Mouse (Mus musculus) ES-E14 (cell line): ENCODE measurements around the gene Fbxw5.

Experiments
- CHD2 ChIP-seq: IDR thresholded peaks from 2 replicates; pipeline ENCODE4 v1.6.1; 2014; ENCODE audit warnings: mild to moderate bottlenecking, low read depth, low read length, inconsistent platforms
- HCFC1 ChIP-seq: IDR thresholded peaks from 2 replicates; pipeline ENCODE4 v1.6.1; 2012; ENCODE audit warnings: low read length, inconsistent platforms, borderline replicate concordance; ENCODE audit not compliant: insufficient read depth
- ZC3H11A ChIP-seq: IDR thresholded peaks from 2 replicates; pipeline ENCODE4 v1.6.1; 2012; ENCODE audit warnings: low read depth, mild to moderate bottlenecking, inconsistent platforms, low read length, borderline replicate concordance
- ZNF384 ChIP-seq: IDR thresholded peaks from 2 replicates; pipeline ENCODE4 v1.6.1; 2012; ENCODE audit warnings: low read depth, low read length, inconsistent platforms

DNA sequence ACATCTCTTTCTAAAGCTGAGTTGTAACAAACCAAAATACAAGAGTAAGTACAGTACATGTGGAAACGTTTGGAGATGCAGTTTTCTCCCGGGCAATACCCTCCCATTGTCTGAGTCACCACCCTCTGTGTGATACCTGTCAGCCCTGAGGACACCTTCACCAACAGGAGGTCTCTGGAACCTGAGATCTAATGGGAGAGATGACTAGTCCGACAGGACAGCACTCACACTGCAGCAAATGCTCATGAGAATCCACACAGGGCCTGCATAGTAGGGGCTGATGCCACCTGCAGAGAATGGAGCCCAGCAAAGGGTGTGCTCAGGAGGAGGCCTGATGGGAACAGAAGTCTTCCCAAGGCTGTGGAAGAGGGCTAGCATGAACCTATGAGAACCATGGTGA lies 39.1 kb upstream of the Fbxw5 start:
- TF ChIP-seq HCFC1, result no peak
- TF ChIP-seq CHD2, result no peak
- TF ChIP-seq ZC3H11A, result no peak
- no peak for TF ChIP-seq ZNF384
